Mouse (Mus musculus) right cerebral cortex, postnatal 25 days (tissue): ENCODE results near the gene Gabrb1.
A peak's percentile ranks its signal among the peaks of the same experiment; 100 is the strongest.

Source experiments
- DNase-seq: peaks from one replicate; pipeline ENCODE4 v3.0.0; 2022

Gabrb1 gene

GRCm38 (mm10) chr5:71657482-71658114 is at the start of gene Gabrb1:
Gene Gabrb1 (plus strand): TSS chr5:71658113.
- DNase-seq, result peak; percentile 75

DNA sequence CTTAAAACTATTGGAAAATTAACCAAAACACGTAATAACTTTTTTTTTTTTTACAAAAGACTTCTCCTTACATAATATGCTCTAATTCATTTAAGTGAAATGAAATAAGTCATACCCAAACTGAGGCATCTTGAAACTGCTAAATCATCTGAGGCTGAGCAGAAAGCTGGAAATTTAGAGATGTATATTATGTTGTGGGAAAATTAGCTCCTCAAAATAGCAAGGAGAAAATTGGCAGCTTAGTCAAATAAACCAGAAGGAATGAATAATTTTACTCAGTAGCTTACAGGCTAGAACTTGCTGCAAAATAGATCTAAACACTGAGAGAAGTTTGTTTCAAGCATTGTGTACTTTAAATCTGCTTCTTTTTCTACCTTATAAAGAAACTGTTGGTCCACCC is 49.2 kb upstream of the Gabrb1 start:
- DNase-seq, result no peak

GRCm38 (mm10) chr5:71614311-71614710 is 43.6 kb upstream of the Gabrb1 start:
- DNase-seq, result no peak

DNA sequence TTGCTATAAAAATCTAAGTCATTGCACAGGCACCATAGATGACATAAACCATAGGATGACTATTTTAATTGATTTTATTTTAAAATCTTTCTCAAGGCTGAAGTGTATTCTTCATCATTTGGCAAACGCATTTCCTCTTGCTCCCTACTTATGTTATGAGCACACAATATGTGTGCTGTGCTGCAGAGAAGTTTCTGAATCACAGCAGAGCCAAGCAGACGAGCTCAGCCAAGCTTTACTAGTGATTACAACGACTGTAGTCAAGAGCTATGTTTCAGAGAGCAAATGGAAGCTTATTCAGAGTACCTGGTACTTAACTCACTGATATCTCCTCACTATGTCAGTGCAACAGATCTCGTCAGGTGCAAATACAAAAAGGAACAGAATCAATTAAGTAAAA is 41.2 kb upstream of the Gabrb1 start:
- DNase-seq, result no peak

DNA sequence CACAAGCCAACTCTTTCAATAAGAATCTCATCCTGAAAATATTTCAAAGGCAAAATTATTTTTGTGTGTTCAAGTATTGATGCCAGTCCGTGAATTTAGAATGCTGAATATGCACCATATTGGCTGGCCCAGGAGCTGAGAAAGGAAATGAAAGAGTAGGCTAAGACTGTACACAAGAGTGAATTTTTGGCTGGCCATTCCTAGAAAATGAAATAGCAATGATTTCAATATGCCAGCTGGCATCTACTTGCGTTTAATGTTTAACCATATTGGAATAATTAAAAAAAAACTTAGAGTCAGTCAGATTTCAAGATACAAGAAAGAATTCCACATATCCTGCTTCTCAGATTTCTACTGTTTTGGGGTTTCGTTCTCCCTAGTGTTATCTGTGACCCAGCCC is 30.1 kb upstream of the Gabrb1 start:
- DNase-seq, result no peak

GRCm38 (mm10) chr5:71639804-71640203 is 18.1 kb upstream of the Gabrb1 start:
- no peak for DNase-seq

DNA sequence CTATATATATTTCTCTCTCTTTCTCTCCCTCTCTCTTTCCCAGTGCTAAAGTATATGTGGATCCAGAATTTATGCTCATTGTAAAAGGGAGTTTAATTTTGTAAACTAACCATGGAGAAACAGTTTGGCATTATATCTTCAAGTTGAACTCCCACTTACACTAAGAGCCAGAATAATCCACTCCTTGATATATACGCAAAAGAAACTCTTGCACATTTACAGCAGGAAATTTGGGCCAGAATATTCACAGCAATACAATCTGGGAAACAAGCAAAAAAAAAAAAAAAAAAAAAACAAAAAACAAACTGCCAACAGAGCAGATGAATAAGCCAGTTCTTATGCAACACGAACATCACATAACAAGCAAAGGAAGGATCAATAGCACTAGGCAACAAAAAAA is 9.8 kb upstream of the Gabrb1 start:
- DNase-seq, result no peak

- DNase-seq, result peak; percentile 14
These were observed 3.9 kb upstream of the Gabrb1 start for GRCm38 (mm10) chr5:71654056-71654455.

- DNase-seq, result peak; percentile 52
These were observed 1.1 kb upstream of the Gabrb1 start for GRCm38 (mm10) chr5:71656771-71657170.

DNA sequence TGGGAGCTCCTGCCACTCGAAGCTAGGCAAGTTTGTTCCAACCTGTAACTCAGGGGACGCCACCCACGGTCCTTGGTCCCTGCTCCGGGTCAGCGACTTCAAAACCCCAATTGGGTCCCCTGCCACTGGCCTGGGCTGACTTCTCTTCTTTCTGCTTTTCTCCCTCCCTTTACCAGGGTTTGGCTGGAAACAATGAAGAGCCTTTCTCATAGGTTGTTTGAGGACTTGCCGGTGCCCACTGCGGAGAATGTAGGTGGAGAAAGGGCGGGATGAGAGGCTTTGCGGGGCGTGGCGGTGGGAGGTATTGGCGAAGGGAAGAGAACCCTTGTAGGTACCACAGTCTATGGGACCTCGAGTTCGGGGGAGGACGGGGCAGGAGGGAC is 193 bp downstream of the Gabrb1 start, which contains the start of gene Gabra4:
Gene Gabra4 (minus strand): TSS at position 194 of the 383 bp plus-strand sequence.
- DNase-seq, result no peak

DNA sequence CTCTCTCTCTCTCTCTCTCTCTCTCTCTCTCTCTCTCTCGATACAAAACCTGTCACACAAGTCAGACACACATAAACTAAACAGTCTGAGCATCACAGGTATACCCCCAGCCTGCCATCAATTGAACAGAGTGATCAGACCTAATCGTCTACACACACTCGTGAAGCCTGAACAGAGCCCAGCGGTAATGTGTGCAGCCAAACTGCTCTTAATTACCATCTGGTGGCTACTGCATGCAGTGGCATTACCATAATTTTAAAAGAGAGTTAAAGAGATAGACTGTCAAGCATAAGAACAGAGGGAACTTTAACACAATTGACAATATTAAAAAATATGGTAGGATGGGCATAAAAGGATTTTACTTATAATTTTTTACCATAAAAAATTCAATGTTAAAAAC is 7.7 kb downstream of the Gabrb1 start:
- no peak for DNase-seq

GRCm38 (mm10) chr5:71699696-71700467 is 42.0 kb downstream of the Gabrb1 start:
- DNase-seq, result peak; percentile 80

DNA sequence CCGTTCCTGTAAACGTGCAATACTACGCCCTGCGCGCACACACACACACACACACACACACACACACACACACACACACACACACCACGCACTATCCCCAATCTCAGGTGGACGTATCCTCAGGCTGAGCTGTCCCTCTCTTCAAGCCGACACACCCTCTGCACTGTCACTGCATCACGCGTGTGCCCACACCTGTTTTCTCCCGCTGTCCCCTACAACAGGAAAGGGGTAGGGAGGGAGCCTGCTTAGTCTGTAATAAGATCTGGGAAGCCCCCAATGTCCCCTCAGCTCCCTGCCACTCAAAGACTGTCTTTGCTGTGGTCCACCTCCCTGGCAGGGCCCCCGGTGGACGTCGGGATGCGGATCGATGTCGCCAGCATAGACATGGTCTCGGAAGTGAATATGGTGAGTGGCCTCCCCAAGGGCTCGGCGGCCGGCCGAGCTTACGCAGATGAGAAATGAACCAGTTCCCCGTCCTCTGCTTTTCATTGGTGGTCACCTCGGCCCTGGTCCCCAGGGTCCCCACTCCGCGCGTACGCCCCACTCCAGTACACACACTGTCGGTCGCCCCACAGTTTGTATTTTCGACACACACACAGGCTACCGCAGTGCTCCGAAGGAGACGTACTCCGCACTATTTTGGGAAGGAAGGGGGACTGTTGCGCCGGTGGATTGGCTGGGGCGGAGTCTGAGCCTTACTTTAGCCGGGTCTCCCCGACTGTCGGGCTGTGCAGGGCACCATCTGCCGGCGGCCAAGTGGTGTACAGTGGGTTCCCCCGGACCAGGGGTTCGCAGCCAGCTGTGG is 42.8 kb downstream of the Gabrb1 start:
- DNase-seq, result peak; percentile 75

GRCm38 (mm10) chr5:71701273-71701614 is 43.3 kb downstream of the Gabrb1 start:
- DNase-seq, result no peak

GRCm38 (mm10) chr5:71732931-71733792 is 75.2 kb downstream of the Gabrb1 start:
- no peak for DNase-seq

- no peak for DNase-seq
These were observed 89.5 kb downstream of the Gabrb1 start for GRCm38 (mm10) chr5:71747411-71747810.

GRCm38 (mm10) chr5:71753966-71754365 is 96.1 kb downstream of the Gabrb1 start:
- no peak for DNase-seq

- no peak for DNase-seq
These were observed 103.2 kb downstream of the Gabrb1 start for GRCm38 (mm10) chr5:71761105-71761504.

DNA sequence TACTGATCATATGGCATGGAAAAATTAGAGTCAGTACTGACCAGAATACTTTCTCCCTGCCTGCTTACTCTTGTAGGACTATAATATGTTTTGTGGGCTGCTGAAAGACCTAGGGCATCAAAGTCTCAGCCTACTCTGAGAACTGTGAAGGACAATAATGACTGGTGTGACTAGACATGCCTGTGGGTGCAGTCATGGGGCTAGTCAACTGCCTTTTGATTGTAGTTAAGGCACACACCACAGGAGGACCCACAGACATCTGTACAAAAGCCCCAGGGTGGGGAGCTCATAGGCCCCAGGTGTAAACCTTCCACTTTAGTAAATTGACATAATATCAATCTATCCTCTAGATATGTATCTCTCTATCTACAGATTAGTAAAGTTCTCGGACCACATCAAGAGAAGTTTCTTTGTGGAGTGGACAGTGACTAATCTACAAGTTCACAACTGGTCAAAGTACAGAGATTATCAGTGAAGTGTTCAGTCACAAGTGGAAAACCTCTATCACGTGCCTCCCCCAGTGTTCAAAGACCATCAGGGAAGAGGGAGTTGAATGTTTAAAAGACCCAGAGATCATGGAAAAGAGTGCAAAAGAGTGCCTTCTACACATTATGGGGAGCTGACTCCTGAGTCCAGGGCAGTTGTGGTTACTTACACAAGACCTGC is 123.7 kb downstream of the Gabrb1 start:
- DNase-seq, result no peak

DNA sequence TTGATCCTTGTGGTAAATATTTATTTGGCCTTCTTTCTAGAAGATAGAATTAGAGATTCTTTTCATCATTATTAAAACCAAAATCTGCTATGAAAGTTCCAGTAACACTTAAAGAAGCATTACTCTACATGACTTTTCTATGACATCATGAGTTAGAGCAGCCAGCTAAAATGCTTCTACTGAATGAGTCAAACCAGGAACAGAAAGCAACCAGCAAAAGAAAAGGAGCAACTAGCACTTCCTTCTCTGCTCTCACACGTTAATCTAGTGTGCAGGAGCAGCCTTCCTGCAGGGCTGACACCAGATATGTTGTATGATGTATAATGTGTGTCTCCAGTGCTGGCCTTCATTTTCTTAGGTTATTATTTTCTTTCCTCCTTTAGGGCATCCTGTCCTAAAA is 164.9 kb downstream of the Gabrb1 start:
- DNase-seq, result no peak

DNA sequence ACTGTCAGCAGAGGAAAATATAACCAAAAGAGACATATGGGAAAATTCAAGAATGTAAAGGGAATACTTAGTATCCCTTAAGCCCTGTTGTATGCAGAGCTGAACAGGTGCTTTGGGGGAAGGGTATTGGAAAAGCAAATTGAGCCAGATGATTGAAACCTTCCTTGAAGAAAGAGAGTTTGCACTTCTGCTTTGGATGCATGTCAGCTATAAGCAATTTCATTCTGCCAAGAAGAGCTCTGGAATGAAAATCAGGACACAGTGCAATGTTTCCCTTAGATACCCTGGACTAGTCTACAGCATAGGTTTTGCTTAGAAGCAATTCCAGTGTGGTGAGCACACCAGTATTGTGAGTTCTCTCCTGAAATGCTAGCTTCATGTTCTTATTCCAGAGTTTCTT is 170.4 kb downstream of the Gabrb1 start:
- peak; percentile 17 for DNase-seq

DNA sequence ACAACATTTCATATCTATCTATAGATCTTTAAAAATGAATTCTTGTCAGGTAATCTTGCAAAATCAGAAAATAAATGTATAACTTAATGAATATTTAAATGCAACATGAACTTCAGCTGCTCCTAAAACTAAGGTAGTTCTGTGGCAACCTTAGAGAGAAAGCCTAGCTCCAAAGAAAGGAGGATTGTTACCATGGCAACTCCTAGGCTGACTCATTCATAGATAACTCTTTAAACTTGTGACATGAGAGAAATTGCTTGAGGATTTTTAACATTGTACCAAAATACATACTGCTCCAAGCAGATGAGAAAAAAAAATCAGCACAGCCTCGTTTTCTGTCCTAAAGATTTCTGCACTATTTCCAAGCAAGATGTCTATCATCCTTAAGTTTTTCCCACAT is 171.1 kb downstream of the Gabrb1 start:
- no peak for DNase-seq
